Mouse (Mus musculus) hindbrain, embryonic 10.5 days (tissue): Measurements from ENCODE around the gene Dpysl4. TPM values are rescaled to one million over a fixed set of nuclear protein-coding genes. Genes with fewer than 3 reads are reported as not detected.

ENCODE experiments used
- DNase-seq: peaks from one replicate; pipeline ENCODE4 v3.0.0-alpha.2; 2017; ENCODE audit warnings: low spot score
- H3K27ac ChIP-seq: fragments of 300-500 bp; sonication (generic); 2 replicates; pipeline ENCODE4 v1.5.1; 2016; ENCODE audit warnings: mild to moderate bottlenecking, moderate library complexity
- H3K27me3 ChIP-seq: fragments of 300-500 bp; sonication (generic); 2 replicates; pipeline ENCODE4 v1.6.1; 2016; ENCODE audit warnings: mild to moderate bottlenecking; ENCODE audit not compliant: poor library complexity, insufficient read depth, severe bottlenecking
- H3K36me3 ChIP-seq: fragments of 300-500 bp; sonication (generic); 2 replicates; pipeline ENCODE4 v1.6.1; 2016; ENCODE audit warnings: mild to moderate bottlenecking, moderate library complexity
- H3K4me1 ChIP-seq: fragments of 300-500 bp; sonication (generic); replicated peaks from 2 replicates; pipeline ENCODE4 v1.6.1; 2016; ENCODE audit warnings: mild to moderate bottlenecking
- H3K4me3 ChIP-seq: fragments of 300-500 bp; sonication (generic); 2 replicates; pipeline ENCODE4 v1.5.1; 2016; ENCODE audit warnings: mild to moderate bottlenecking, moderate library complexity
- H3K9me3 ChIP-seq: fragments of 300-500 bp; sonication (generic); 2 replicates; pipeline ENCODE4 v1.6.1; 2016; ENCODE audit warnings: mild to moderate bottlenecking, moderate library complexity
- WGBS: fragments of 180-500 bp; shearing (Covaris S2); methylation state at CpG from one replicate; pipeline ENCODE4 v1.1.7; 2016; 5-methylcytosine and 5-hydroxymethylcytosine counted together
- polyA plus RNA-seq: library from polyadenylated mRNA; unstranded; fragments of >200 nt; fragmentation: Nextera tagmentation; extraction: Ambion mirVana; gene quantifications from 2 replicates; pipeline ENCODE4 v1.2.1, GENCODE M21; 2016

Dpysl4 gene
- 122 and 257 TPM in 2 replicates for polyA plus RNA-seq

GRCm38 (mm10) chr7:139085629-139086194 is at the start of gene Dpysl4:
Gene Dpysl4, plus strand, starts transcription at chr7:139086001.
- Histone ChIP-seq H3K4me1 (peaks cover 55% of the 10 kb centered on the region), H3K9me3 (no peaks in the 10 kb centered on the region), H3K4me3 (peak within 1 kb of the TSS; percentile 68), H3K36me3 (peaks cover 29% of the 10 kb centered on the region), H3K27ac (peak within 1 kb of the TSS; percentile 93), H3K27me3 (peaks cover 49% of the 10 kb centered on the region)
- WGBS, result 5% methylated on average over 32 of the region's 32 CpGs
- peak; percentile 88 for DNase-seq

GRCm38 (mm10) chr7:139063406-139063805 is 22.4 kb upstream of the Dpysl4 start:
- H3K9me3 ChIP-seq, result no peaks in the 10 kb centered on the region
- 53% methylated on average over 4 of the region's 4 CpGs for WGBS
- H3K4me1 ChIP-seq, result peaks cover 2% of the 10 kb centered on the region; the same call in 1 of the 2 replicates
- H3K36me3 ChIP-seq, result no peaks in the 10 kb centered on the region
- no peak for DNase-seq
- peaks cover 10% of the 10 kb centered on the region for H3K27me3 ChIP-seq
- H3K4me3 ChIP-seq, result no peak overlapping the region
- no peak overlapping the region for H3K27ac ChIP-seq

GRCm38 (mm10) chr7:139068182-139068623 is 17.6 kb upstream of the Dpysl4 start:
- Histone ChIP-seq H3K36me3 (no peaks in the 10 kb centered on the region), H3K4me3 (no peak overlapping the region), H3K27ac (peak overlapping the region; percentile 56; the same call in 1 of the 2 replicates), H3K27me3 (peaks cover 10% of the 10 kb centered on the region), H3K9me3 (no peaks in the 10 kb centered on the region), H3K4me1 (peaks cover 7% of the 10 kb centered on the region)
- peak; percentile 85 for DNase-seq
- WGBS, result 0% methylated on average over 2 of the region's 2 CpGs

GRCm38 (mm10) chr7:139074189-139074588 is 11.6 kb upstream of the Dpysl4 start:
- no peaks in the 10 kb centered on the region for H3K36me3 ChIP-seq
- H3K4me1 ChIP-seq, result peaks cover 59% of the 10 kb centered on the region
- DNase-seq, result no peak
- H3K27me3 ChIP-seq, result peaks cover 17% of the 10 kb centered on the region
- no peaks in the 10 kb centered on the region for H3K9me3 ChIP-seq
- no peak overlapping the region for H3K4me3 ChIP-seq
- WGBS, result 51% methylated on average over 6 of the region's 6 CpGs
- peak overlapping the region; percentile 87 for H3K27ac ChIP-seq

- DNase-seq, result peak; percentile 75
- no peak overlapping the region for H3K4me3 ChIP-seq
- no peaks in the 10 kb centered on the region for H3K9me3 ChIP-seq
- peaks cover 63% of the 10 kb centered on the region for H3K4me1 ChIP-seq
- H3K36me3 ChIP-seq, result no peaks in the 10 kb centered on the region
- peak overlapping the region; percentile 87 for H3K27ac ChIP-seq
- WGBS, result 26% methylated on average over 14 of the region's 14 CpGs
- peaks cover 17% of the 10 kb centered on the region for H3K27me3 ChIP-seq
Measured at GRCm38 (mm10) chr7:139075054-139075794, 10.6 kb upstream of the Dpysl4 start.

- DNase-seq, result peak; percentile 59
- no peak overlapping the region for H3K4me3 ChIP-seq
- H3K4me1 ChIP-seq, result peaks cover 72% of the 10 kb centered on the region
- no peaks in the 10 kb centered on the region for H3K9me3 ChIP-seq
- H3K36me3 ChIP-seq, result no peaks in the 10 kb centered on the region
- peaks cover 17% of the 10 kb centered on the region for H3K27me3 ChIP-seq
- 16% methylated on average over 7 of the region's 7 CpGs for WGBS
- H3K27ac ChIP-seq, result peak overlapping the region; percentile 87
Measured at GRCm38 (mm10) chr7:139077283-139077682, 8.5 kb upstream of the Dpysl4 start.

GRCm38 (mm10) chr7:139078181-139078580 is 7.6 kb upstream of the Dpysl4 start:
- Histone ChIP-seq H3K36me3 (no peaks in the 10 kb centered on the region), H3K4me3 (no peak overlapping the region), H3K27ac (peak overlapping the region; percentile 87), H3K27me3 (peaks cover 20% of the 10 kb centered on the region), H3K9me3 (no peaks in the 10 kb centered on the region), H3K4me1 (peaks cover 78% of the 10 kb centered on the region)
- 73% methylated on average over 6 of the region's 6 CpGs for WGBS
- no peak for DNase-seq

- no peak for DNase-seq
- no peaks in the 10 kb centered on the region for H3K36me3 ChIP-seq
- H3K9me3 ChIP-seq, result no peaks in the 10 kb centered on the region
- peak overlapping the region; percentile 87 for H3K27ac ChIP-seq
- H3K4me1 ChIP-seq, result peaks cover 75% of the 10 kb centered on the region
- H3K27me3 ChIP-seq, result peaks cover 24% of the 10 kb centered on the region
- 68% methylated on average over 7 of the region's 7 CpGs for WGBS
- no peak overlapping the region for H3K4me3 ChIP-seq
Measured at GRCm38 (mm10) chr7:139079141-139079540, 6.7 kb upstream of the Dpysl4 start.

- 71% methylated on average over 4 of the region's 4 CpGs for WGBS
- H3K27ac ChIP-seq, result no peak overlapping the region
- peaks cover 67% of the 10 kb centered on the region for H3K4me1 ChIP-seq
- H3K4me3 ChIP-seq, result no peak overlapping the region
- peak; percentile 38 for DNase-seq
- no peaks in the 10 kb centered on the region for H3K9me3 ChIP-seq
- no peaks in the 10 kb centered on the region for H3K36me3 ChIP-seq
- H3K27me3 ChIP-seq, result peaks cover 40% of the 10 kb centered on the region
Measured at GRCm38 (mm10) chr7:139080714-139081113, 5.1 kb upstream of the Dpysl4 start.

GRCm38 (mm10) chr7:139081158-139081557 is 4.6 kb upstream of the Dpysl4 start:
- peaks cover 64% of the 10 kb centered on the region for H3K4me1 ChIP-seq
- WGBS, result 76% methylated on average over 5 of the region's 5 CpGs

GRCm38 (mm10) chr7:139082281-139082680 is 3.5 kb upstream of the Dpysl4 start:
- Histone ChIP-seq H3K4me1 (peaks cover 62% of the 10 kb centered on the region), H3K36me3 (no peaks in the 10 kb centered on the region), H3K4me3 (no peak overlapping the region), H3K27me3 (peaks cover 51% of the 10 kb centered on the region), H3K9me3 (no peaks in the 10 kb centered on the region), H3K27ac (0 out of 2 replicates have a peak overlapping the region, but pooled peaks have one; percentile 46)
- WGBS, result 68% methylated on average over 8 of the region's 8 CpGs
- no peak for DNase-seq

More at GRCm38 (mm10) chr7:139081158-139081557, 4.6 kb upstream of the Dpysl4 start:
- Histone ChIP-seq H3K27me3 (peaks cover 45% of the 10 kb centered on the region), H3K27ac (0 out of 2 replicates have a peak overlapping the region, but pooled peaks have one; percentile 46), H3K4me3 (no peak overlapping the region), H3K9me3 (no peaks in the 10 kb centered on the region), H3K36me3 (no peaks in the 10 kb centered on the region)
- DNase-seq, result no peak

GRCm38 (mm10) chr7:139084316-139084715 is 1.5 kb upstream of the Dpysl4 start:
- no peak for DNase-seq
- peaks cover 15% of the 10 kb centered on the region for H3K36me3 ChIP-seq
- H3K27ac ChIP-seq, result no peak overlapping the region
- H3K4me1 ChIP-seq, result peaks cover 58% of the 10 kb centered on the region
- H3K4me3 ChIP-seq, result no peak overlapping the region
- H3K27me3 ChIP-seq, result peaks cover 49% of the 10 kb centered on the region
- no peaks in the 10 kb centered on the region for H3K9me3 ChIP-seq
- WGBS, result 56% methylated on average over 1 of the region's 1 CpGs
